Mouse (Mus musculus) E14TG2a.4 (cell line): ENCODE results near the gene Baiap2l1.

Source experiments
- CTCF ChIP-seq: conservative IDR thresholded peaks from 2 replicates; pipeline ENCODE4 v1.5.1; 2014; ENCODE audit warnings: low read length
- NANOG ChIP-seq: IDR thresholded peaks from 2 replicates; pipeline ENCODE4 v1.6.1; 2014; ENCODE audit warnings: borderline replicate concordance, low read length, mixed read lengths
- POU5F1 ChIP-seq: IDR thresholded peaks from 2 replicates; pipeline ENCODE4 v1.6.1; 2014; ENCODE audit warnings: low read length, borderline replicate concordance

- no peak for TF ChIP-seq CTCF
- TF ChIP-seq NANOG = no peak
- no peak for TF ChIP-seq POU5F1
Measured at GRCm38 (mm10) chr5:144222811-144223502, 135.0 kb downstream of the Baiap2l1 start.
